Mouse (Mus musculus): ENCODE measurements around the gene Nop53. TPM values are rescaled to one million over a fixed set of nuclear protein-coding genes. Genes with fewer than 3 reads are reported as not detected.

The Nop53 gene
- polyA plus RNA-seq, 1 experiment, result 120 TPM

- no peak overlapping the region for H3K4me3 ChIP-seq (ENCODE audit: low read depth, low read length)
- peaks cover 9% of the 10 kb centered on the region for H3K4me1 ChIP-seq (ENCODE audit: control insufficient read depth, insufficient read depth, insufficient read length, low read length)
- H3K36me3 ChIP-seq (ENCODE audit: control insufficient read depth, insufficient read depth, low read length), result no peaks in the 10 kb centered on the region
- TF ChIP-seq POLR2A (IDR thresholded peaks at IDR 0.05; ENCODE audit: low read depth, low read length), result no peak
- TF ChIP-seq CTCF (IDR thresholded peaks at IDR 0.05; ENCODE audit: extremely low read depth, insufficient read length, insufficient replicate concordance, low read depth, low read length), result no peak
- 13% methylated on average over 4 of the region's 4 CpGs for WGBS
- no peaks in the 10 kb centered on the region for H3K27me3 ChIP-seq (ENCODE audit: control insufficient read depth, insufficient read depth, low read length)
- H3K27ac ChIP-seq (ENCODE audit: insufficient read depth, low read depth, low read length), result no peak overlapping the region
These were observed 15.4 kb upstream of the Nop53 start for GRCm38 (mm10) chr7:15961239-15961638.

GRCm38 (mm10) chr7:15960691-15961090 is 14.8 kb upstream of the Nop53 start:
- TF ChIP-seq POLR2A (IDR thresholded peaks at IDR 0.05; ENCODE audit: low read depth, low read length) (no peak), CTCF (IDR thresholded peaks at IDR 0.05; ENCODE audit: extremely low read depth, insufficient read length, insufficient replicate concordance, low read depth, low read length) (no peak)
- H3K36me3 ChIP-seq (ENCODE audit: control insufficient read depth, insufficient read depth, low read length), result no peaks in the 10 kb centered on the region
- 60% methylated on average over 4 of the region's 4 CpGs for WGBS
- peaks cover 9% of the 10 kb centered on the region for H3K4me1 ChIP-seq (ENCODE audit: control insufficient read depth, insufficient read depth, insufficient read length, low read length)
- no peak overlapping the region for H3K4me3 ChIP-seq (ENCODE audit: low read depth, low read length)
- H3K27ac ChIP-seq (ENCODE audit: insufficient read depth, low read depth, low read length), result no peak overlapping the region
- no peaks in the 10 kb centered on the region for H3K27me3 ChIP-seq (ENCODE audit: control insufficient read depth, insufficient read depth, low read length)

- Histone ChIP-seq H3K4me1 (ENCODE audit: control insufficient read depth, insufficient read depth, insufficient read length, low read length) (no peaks in the 10 kb centered on the region; the same call in 1 of the 2 replicates), H3K36me3 (ENCODE audit: control insufficient read depth, insufficient read depth, low read length) (no peaks in the 10 kb centered on the region), H3K27ac (ENCODE audit: insufficient read depth, low read depth, low read length) (no peak overlapping the region), H3K27me3 (ENCODE audit: control insufficient read depth, insufficient read depth, low read length) (no peaks in the 10 kb centered on the region), H3K4me3 (ENCODE audit: low read depth, low read length) (no peak overlapping the region)
- 64% methylated on average over 5 of the region's 5 CpGs for WGBS
- TF ChIP-seq POLR2A (IDR thresholded peaks at IDR 0.05; ENCODE audit: low read depth, low read length), result no peak
- no peak for TF ChIP-seq CTCF (IDR thresholded peaks at IDR 0.05; ENCODE audit: extremely low read depth, insufficient read length, insufficient replicate concordance, low read depth, low read length)
These were observed 10.3 kb upstream of the Nop53 start for GRCm38 (mm10) chr7:15956143-15956542.

- WGBS, result 41% methylated on average over 7 of the region's 7 CpGs
- Histone ChIP-seq H3K4me3 (ENCODE audit: low read depth, low read length) (no peak overlapping the region), H3K36me3 (ENCODE audit: control insufficient read depth, insufficient read depth, low read length) (no peaks in the 10 kb centered on the region)
These were observed 9.6 kb upstream of the Nop53 start for GRCm38 (mm10) chr7:15955509-15955908.

GRCm38 (mm10) chr7:15954978-15955443 is 9.1 kb upstream of the Nop53 start:
- H3K36me3 ChIP-seq (ENCODE audit: control insufficient read depth, insufficient read depth, low read length), result no peaks in the 10 kb centered on the region

More at GRCm38 (mm10) chr7:15955509-15955908, 9.6 kb upstream of the Nop53 start:
- Histone ChIP-seq H3K27me3 (ENCODE audit: control insufficient read depth, insufficient read depth, low read length) (no peaks in the 10 kb centered on the region), H3K4me1 (ENCODE audit: control insufficient read depth, insufficient read depth, insufficient read length, low read length) (no peaks in the 10 kb centered on the region; the same call in 1 of the 2 replicates), H3K27ac (ENCODE audit: insufficient read depth, low read depth, low read length) (no peak overlapping the region)
- TF ChIP-seq CTCF (IDR thresholded peaks at IDR 0.05; ENCODE audit: extremely low read depth, insufficient read length, insufficient replicate concordance, low read depth, low read length) (no peak), POLR2A (IDR thresholded peaks at IDR 0.05; ENCODE audit: low read depth, low read length) (no peak)

GRCm38 (mm10) chr7:15954436-15954835 is 8.6 kb upstream of the Nop53 start:
- Histone ChIP-seq H3K36me3 (ENCODE audit: control insufficient read depth, insufficient read depth, low read length) (no peaks in the 10 kb centered on the region), H3K27ac (ENCODE audit: insufficient read depth, low read depth, low read length) (no peak overlapping the region), H3K4me1 (ENCODE audit: control insufficient read depth, insufficient read depth, insufficient read length, low read length) (no peaks in the 10 kb centered on the region; the same call in none of the 2 replicates), H3K4me3 (ENCODE audit: low read depth, low read length) (no peak overlapping the region), H3K27me3 (ENCODE audit: control insufficient read depth, insufficient read depth, low read length) (no peaks in the 10 kb centered on the region)
- 84% methylated on average over 7 of the region's 7 CpGs for WGBS
- TF ChIP-seq POLR2A (IDR thresholded peaks at IDR 0.05; ENCODE audit: low read depth, low read length), result no peak
- TF ChIP-seq CTCF (IDR thresholded peaks at IDR 0.05; ENCODE audit: extremely low read depth, insufficient read length, insufficient replicate concordance, low read depth, low read length), result no peak

More at GRCm38 (mm10) chr7:15954978-15955443, 9.1 kb upstream of the Nop53 start:
- Histone ChIP-seq H3K4me1 (ENCODE audit: control insufficient read depth, insufficient read depth, insufficient read length, low read length) (no peaks in the 10 kb centered on the region; the same call in 1 of the 2 replicates), H3K27me3 (ENCODE audit: control insufficient read depth, insufficient read depth, low read length) (no peaks in the 10 kb centered on the region), H3K27ac (ENCODE audit: insufficient read depth, low read depth, low read length) (no peak overlapping the region), H3K4me3 (ENCODE audit: low read depth, low read length) (no peak overlapping the region)
- TF ChIP-seq CTCF (IDR thresholded peaks at IDR 0.05; ENCODE audit: extremely low read depth, insufficient read length, insufficient replicate concordance, low read depth, low read length) (no peak), POLR2A (IDR thresholded peaks at IDR 0.05; ENCODE audit: low read depth, low read length) (no peak)
- 18% methylated on average over 21 of the region's 21 CpGs for WGBS

GRCm38 (mm10) chr7:15953307-15954074 is 7.6 kb upstream of the Nop53 start:
- no peaks in the 10 kb centered on the region for H3K36me3 ChIP-seq (ENCODE audit: control insufficient read depth, insufficient read depth, low read length)
- WGBS, result 86% methylated on average over 13 of the region's 13 CpGs
- H3K4me1 ChIP-seq (ENCODE audit: control insufficient read depth, insufficient read depth, insufficient read length, low read length), result peaks cover 4% of the 10 kb centered on the region
- H3K27me3 ChIP-seq (ENCODE audit: control insufficient read depth, insufficient read depth, low read length), result no peaks in the 10 kb centered on the region
- TF ChIP-seq POLR2A (IDR thresholded peaks at IDR 0.05; ENCODE audit: low read depth, low read length), result no peak
- no peak for TF ChIP-seq CTCF (IDR thresholded peaks at IDR 0.05; ENCODE audit: extremely low read depth, insufficient read length, insufficient replicate concordance, low read depth, low read length)
- no peak overlapping the region for H3K27ac ChIP-seq (ENCODE audit: insufficient read depth, low read depth, low read length)
- H3K4me3 ChIP-seq (ENCODE audit: low read depth, low read length), result no peak overlapping the region

Measured in small intestine, adult 2 months (tissue).